ENCODE assay signal across 8 mouse cellular contexts in genomic region chr8:47135586-47135985, GRCm38 (mm10).
DNase-seq lines count a peak whose midpoint lies in the region; ATAC-seq and TF ChIP-seq lines count a peak whose summit lies in the region.

No protein-coding gene starts in this region.

- WGBS in embryonic facial prominence, embryonic 13.5 days: 3% methylated on average over 9 of the region's 9 CpGs
- WGBS in intestine, postnatal 0 days: 9% methylated on average over 9 of the region's 9 CpGs
- WGBS in lung, embryonic 15.5 days: 4% methylated on average over 9 of the region's 9 CpGs

- no peaks in the 10 kb centered on the region for H3K9me3 ChIP-seq in embryonic facial prominence, embryonic 13.5 days
- H3K9me3 ChIP-seq in intestine, postnatal 0 days (ENCODE audit: control insufficient read depth): no peaks in the 10 kb centered on the region
- H3K9me3 ChIP-seq in lung, embryonic 15.5 days: no peaks in the 10 kb centered on the region

- H3K27ac ChIP-seq in embryonic facial prominence, embryonic 13.5 days: peak overlapping the region; percentile 68; the same call in 1 of the 2 replicates
- H3K27ac ChIP-seq in intestine, postnatal 0 days (ENCODE audit: low read depth, low read length): no peak overlapping the region
- H3K27ac ChIP-seq in lung, embryonic 15.5 days: no peak overlapping the region

- no peaks in the 10 kb centered on the region for H3K36me3 ChIP-seq in embryonic facial prominence, embryonic 13.5 days
- H3K36me3 ChIP-seq in intestine, postnatal 0 days (ENCODE audit: control insufficient read depth, insufficient read depth): no peaks in the 10 kb centered on the region
- H3K36me3 ChIP-seq in lung, embryonic 15.5 days: no peaks in the 10 kb centered on the region

- H3K9ac ChIP-seq in embryonic facial prominence, embryonic 13.5 days: peak overlapping the region; percentile 33; the same call in 1 of the 2 replicates
- no peak overlapping the region for H3K9ac ChIP-seq in intestine, postnatal 0 days (ENCODE audit: low read depth, low read length)
- H3K9ac ChIP-seq in lung, embryonic 15.5 days: no peak overlapping the region

- H3K4me3 ChIP-seq in embryonic facial prominence, embryonic 13.5 days: peak overlapping the region; percentile 32
- peak overlapping the region; percentile 22; the same call in 1 of the 2 replicates for H3K4me3 ChIP-seq in intestine, postnatal 0 days (ENCODE audit: low read depth, low read length)
- H3K4me3 ChIP-seq in lung, embryonic 15.5 days: peak overlapping the region; percentile 27

- no peak for ATAC-seq in cerebellum, adult (ENCODE audit: insufficient number of reproducible peaks, low FRiP score, low TSS enrichment)
- no peak for ATAC-seq in embryonic facial prominence, embryonic 13.5 days (ENCODE audit: insufficient number of reproducible peaks, insufficient read depth, low FRiP score, low TSS enrichment, low read depth)
- no peak for ATAC-seq in intestine, postnatal 0 days
- ATAC-seq in lung, embryonic 15.5 days (ENCODE audit: borderline replicate concordance, extremely low read depth, low FRiP score, low TSS enrichment): no peak
- no peak for ATAC-seq in CD4-positive, CD25-positive, alpha-beta regulatory T cell, adult 4 months

- no peaks in the 10 kb centered on the region for H3K27me3 ChIP-seq in embryonic facial prominence, embryonic 13.5 days
- H3K27me3 ChIP-seq in intestine, postnatal 0 days (replicated peaks; ENCODE audit: control insufficient read depth, insufficient read depth, low read length): no peaks in the 10 kb centered on the region
- peaks cover 8% of the 10 kb centered on the region; the same call in 1 of the 2 replicates for H3K27me3 ChIP-seq in lung, embryonic 15.5 days

- H3K4me1 ChIP-seq in embryonic facial prominence, embryonic 13.5 days: peaks cover 18% of the 10 kb centered on the region
- no peaks in the 10 kb centered on the region for H3K4me1 ChIP-seq in intestine, postnatal 0 days (replicated peaks; ENCODE audit: control insufficient read depth, insufficient read depth, low read length)
- H3K4me1 ChIP-seq in lung, embryonic 15.5 days: peaks cover 15% of the 10 kb centered on the region; the same call in 1 of the 2 replicates

- peak overlapping the region; percentile 68 for H3K4me2 ChIP-seq in embryonic facial prominence, embryonic 13.5 days
- peak overlapping the region; percentile 43 for H3K4me2 ChIP-seq in intestine, postnatal 0 days (replicated peaks; ENCODE audit: low read depth)
- H3K4me2 ChIP-seq in lung, embryonic 15.5 days: peak overlapping the region; percentile 55

- TF ChIP-seq CTCF in intestine, postnatal 0 days (IDR thresholded peaks at IDR 0.05; ENCODE audit: low read depth): no peak

- peak; percentile 17 to 22 for DNase-seq in cerebellum, postnatal 10 days
- no peak for DNase-seq in layer of hippocampus, adult 9-10 months (ENCODE audit: low spot score)
- no peak for DNase-seq in layer of hippocampus, postnatal 14 days (ENCODE audit: low spot score in 2 of 2)

Comparison
In these comparisons a context has a peak if more than half of its experiments do, and no peak if none do; other contexts are left out.
1. DNase-seq: peak in cerebellum, postnatal 10 days (2 of 2); none in layer of hippocampus, adult 9-10 months (single experiment) and layer of hippocampus, postnatal 14 days (0 of 2).
2. Peak in every context shown above with its lines, with median percentiles within 50 percentile points of each other: H3K4me2 ChIP-seq and H3K4me3 ChIP-seq.